Mouse (Mus musculus) small intestine, adult 2 months (tissue): Measurements from ENCODE around the gene Gm20696.

Experiments used
- CTCF ChIP-seq: fragments of 200-500 bp; IDR thresholded peaks from 2 replicates; pipeline ENCODE4 v1.5.1; 2012; ENCODE audit warnings: low read depth, mild to moderate bottlenecking, control low read depth, inconsistent platforms, low read length, moderate library complexity, mixed read lengths; ENCODE audit not compliant: insufficient replicate concordance, insufficient read length; ENCODE audit errors: extremely low read depth
- POLR2A ChIP-seq: fragments of 200-500 bp; IDR thresholded peaks from 2 replicates; pipeline ENCODE4 v1.6.1; 2012; ENCODE audit warnings: low read depth, mild to moderate bottlenecking, control low read depth, inconsistent platforms, low read length, moderate library complexity

DNA sequence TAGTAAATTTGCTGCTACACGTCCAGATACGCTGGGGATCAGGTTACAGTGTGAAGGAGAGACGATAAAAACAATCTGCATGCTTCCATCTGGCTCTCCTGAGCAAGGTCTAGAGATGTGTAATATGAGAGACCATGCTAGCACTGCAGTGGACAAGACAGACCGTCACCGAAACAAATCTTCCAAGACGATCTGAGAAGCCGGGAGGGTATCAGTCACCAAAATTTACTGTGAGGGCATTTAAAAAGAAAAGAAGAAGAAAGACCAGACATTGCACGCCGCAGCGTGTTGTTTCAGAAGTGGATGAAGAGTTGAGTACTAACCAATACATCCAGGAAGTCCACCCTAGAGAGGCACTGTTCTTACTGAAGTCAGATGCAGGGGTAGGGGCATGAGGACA, 183.0 kb downstream of the Gm20696 start:
- TF ChIP-seq CTCF (no peak), POLR2A (no peak)
